Mouse (Mus musculus) heart, adult 2 months (tissue): ENCODE data around the gene Rap2b.

Experiments used
- CTCF ChIP-seq: fragments of 200-600 bp; IDR thresholded peaks from 2 replicates; pipeline ENCODE4 v1.8.1; 2022; ENCODE audit warnings: antibody characterized with exemption, mild to moderate bottlenecking, moderate library complexity
- EP300 ChIP-seq: fragments of 200-500 bp; IDR thresholded peaks from 2 replicates; pipeline ENCODE4 v1.6.1; 2011; ENCODE audit warnings: low read depth, low read length, control low read depth; ENCODE audit not compliant: insufficient read depth

DNA sequence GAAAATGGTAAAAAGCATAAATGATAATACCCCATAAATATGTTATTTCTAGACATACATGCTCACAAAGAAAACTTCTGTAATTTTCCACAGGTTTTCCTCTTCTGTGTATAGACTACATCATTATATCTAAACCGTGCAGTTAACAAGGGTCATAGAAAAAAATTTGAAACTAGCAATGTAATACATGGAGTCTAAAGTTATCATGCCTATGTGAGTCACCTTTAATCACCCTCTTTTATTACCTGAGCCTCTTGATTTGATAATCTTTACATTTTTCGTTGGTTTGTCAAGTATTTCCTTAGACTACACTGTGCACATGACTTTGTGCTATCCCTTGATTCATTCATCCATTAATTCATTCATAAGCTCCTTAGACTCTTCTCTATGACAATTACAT is 46.4 kb upstream of the Rap2b start:
- TF ChIP-seq EP300 (no peak), CTCF (no peak)
